Mouse (Mus musculus) embryonic fibroblast, embryonic 13.5 days (primary cell): ENCODE results near the gene Ncam1. TPM values are rescaled to one million over a fixed set of nuclear protein-coding genes. Genes with fewer than 3 reads are reported as not detected.

Experiments
- H3K27ac ChIP-seq: 2 replicates; pipeline ENCODE4 v1.5.1; 2012; ENCODE audit warnings: low read length, control low read depth, inconsistent platforms; ENCODE audit not compliant: insufficient read depth
- H3K4me1 ChIP-seq: 2 replicates; pipeline ENCODE4 v1.6.1; 2011; ENCODE audit warnings: low read length; ENCODE audit not compliant: control insufficient read depth, insufficient read depth
- H3K4me3 ChIP-seq: 2 replicates; pipeline ENCODE4 v1.5.1; 2011; ENCODE audit warnings: mild to moderate bottlenecking, control low read depth, low read length; ENCODE audit not compliant: insufficient read depth
- CTCF ChIP-seq: IDR thresholded peaks from 2 replicates; pipeline ENCODE4 v1.5.1; 2011; ENCODE audit warnings: mild to moderate bottlenecking, control low read depth, low read length, moderate library complexity, borderline replicate concordance; ENCODE audit not compliant: insufficient read depth
- POLR2A ChIP-seq: IDR thresholded peaks from 2 replicates; pipeline ENCODE4 v1.6.1; 2011; ENCODE audit warnings: low read depth, mild to moderate bottlenecking, control low read depth, low read length, moderate library complexity
- polyA plus RNA-seq: library from polyadenylated mRNA; stranded (reverse); fragments of >200 nt; gene quantifications from 2 replicates; pipeline ENCODE4 v1.2.4, GENCODE M21; 2011; ENCODE audit warnings: low read depth; ENCODE audit not compliant: missing spikeins, insufficient read length

Ncam1 gene
- polyA plus RNA-seq, 1 experiment, result 182 TPM

GRCm38 (mm10) chr9:49485892-49486311 is 312.8 kb downstream of the Ncam1 start, which contains the start of gene Ttc12:
Gene Ttc12, minus strand, starts transcription at chr9:49486225.
- peaks cover 9% of the 10 kb centered on the region for H3K4me1 ChIP-seq
- peak within 1 kb of the TSS; percentile 77 for H3K4me3 ChIP-seq
- H3K27ac ChIP-seq, result peak within 1 kb of the TSS; percentile 91
- peak; percentile 50 for TF ChIP-seq POLR2A
- no peak for TF ChIP-seq CTCF

GRCm38 (mm10) chr9:49485250-49485891 is 313.4 kb downstream of the Ncam1 start:
- Histone ChIP-seq H3K4me1 (peaks cover 9% of the 10 kb centered on the region), H3K27ac (peak overlapping the region; percentile 91)
- TF ChIP-seq POLR2A (no peak; the same call in 1 of the 2 replicates), CTCF (0 out of 2 replicates have a peak, but pooled peaks have one; percentile 38)

GRCm38 (mm10) chr9:49483316-49483715 is 315.4 kb downstream of the Ncam1 start:
- Histone ChIP-seq H3K4me3 (no peak overlapping the region), H3K4me1 (peaks cover 9% of the 10 kb centered on the region), H3K27ac (peak overlapping the region; percentile 91)
- TF ChIP-seq POLR2A (no peak), CTCF (no peak)

More at GRCm38 (mm10) chr9:49485250-49485891, 313.4 kb downstream of the Ncam1 start:
- peak overlapping the region; percentile 77 for H3K4me3 ChIP-seq

GRCm38 (mm10) chr9:49472126-49472525 is 326.6 kb downstream of the Ncam1 start:
- H3K27ac ChIP-seq, result no peak overlapping the region
- no peak overlapping the region for H3K4me3 ChIP-seq
- no peak for TF ChIP-seq POLR2A
- no peak for TF ChIP-seq CTCF
- H3K4me1 ChIP-seq, result no peaks in the 10 kb centered on the region

- H3K4me3 ChIP-seq, result no peak overlapping the region
- no peaks in the 10 kb centered on the region for H3K4me1 ChIP-seq
- no peak overlapping the region for H3K27ac ChIP-seq
- no peak for TF ChIP-seq CTCF
- no peak for TF ChIP-seq POLR2A
Observed at GRCm38 (mm10) chr9:49470946-49471345, 327.8 kb downstream of the Ncam1 start.

GRCm38 (mm10) chr9:49470006-49470405 is 328.7 kb downstream of the Ncam1 start:
- H3K4me1 ChIP-seq, result no peaks in the 10 kb centered on the region
- H3K27ac ChIP-seq, result no peak overlapping the region
- no peak overlapping the region for H3K4me3 ChIP-seq
- no peak for TF ChIP-seq POLR2A

GRCm38 (mm10) chr9:49456136-49456535 is 342.6 kb downstream of the Ncam1 start:
- Histone ChIP-seq H3K4me3 (no peak overlapping the region), H3K4me1 (no peaks in the 10 kb centered on the region), H3K27ac (no peak overlapping the region)
- TF ChIP-seq CTCF, result no peak
- TF ChIP-seq POLR2A, result no peak

GRCm38 (mm10) chr9:49452396-49452795 is 346.3 kb downstream of the Ncam1 start:
- Histone ChIP-seq H3K4me3 (no peak overlapping the region), H3K27ac (no peak overlapping the region), H3K4me1 (no peaks in the 10 kb centered on the region; the same call in 1 of the 2 replicates)
- no peak for TF ChIP-seq CTCF
- no peak for TF ChIP-seq POLR2A
